Mouse (Mus musculus) lung, adult 2 months (tissue): Measurements from ENCODE around the gene Sun2.

Source experiments
- CTCF ChIP-seq: fragments of 200-500 bp; IDR thresholded peaks from 2 replicates; pipeline ENCODE4 v1.5.1; 2011; ENCODE audit warnings: mild to moderate bottlenecking, low read length, control low read depth; ENCODE audit not compliant: insufficient read depth
- POLR2A ChIP-seq: fragments of 200-500 bp; IDR thresholded peaks from 2 replicates; pipeline ENCODE4 v1.6.1; 2011; ENCODE audit warnings: low read depth, mild to moderate bottlenecking, control low read depth, low read length, borderline replicate concordance; ENCODE audit errors: extremely low read depth

- TF ChIP-seq POLR2A (no peak), CTCF (no peak)
These were observed 11.5 kb upstream of the Sun2 start for GRCm38 (mm10) chr15:79753873-79754272.
